Mouse (Mus musculus) lung, postnatal 0 days (tissue): ENCODE data around the gene Sbno2. TPM values are rescaled to one million over a fixed set of nuclear protein-coding genes. Genes with fewer than 3 reads are reported as not detected.
A peak's percentile ranks its signal among the peaks of the same experiment; 100 is the strongest.
"Not testable (repeated sequence)": the region's sequence is repeated elsewhere in the genome, so short reads cannot be mapped to it uniquely, and the experiment has no call there.

Experiments
- ATAC-seq: fragments of 200-750 bp; cut with Nextera tagmentation; 2 replicates; pipeline ENCODE4 v1.8.0; 2017; ENCODE audit warnings: moderate library complexity
- DNase-seq: peaks from one replicate; pipeline ENCODE4 v3.0.0-alpha.2; 2016; ENCODE audit warnings: low spot score
- H3K27ac ChIP-seq: fragments of 300-500 bp; sonication (generic); 2 replicates; pipeline ENCODE4 v1.5.1; 2014; ENCODE audit warnings: antibody characterized with exemption, mild to moderate bottlenecking, low read length, mixed read lengths
- H3K27me3 ChIP-seq: fragments of 300-500 bp; sonication (generic); replicated peaks from 2 replicates; pipeline ENCODE4 v1.6.1; 2014; ENCODE audit warnings: low read length, mixed read lengths; ENCODE audit not compliant: insufficient read depth
- H3K36me3 ChIP-seq: fragments of 300-500 bp; sonication (generic); 2 replicates; pipeline ENCODE4 v1.6.1; 2014; ENCODE audit warnings: low read length, mixed read lengths; ENCODE audit not compliant: insufficient read depth
- H3K4me1 ChIP-seq: fragments of 300-500 bp; sonication (generic); 2 replicates; pipeline ENCODE4 v1.6.1; 2014; ENCODE audit warnings: antibody characterized with exemption, low read depth, low read length, mixed read lengths; ENCODE audit not compliant: insufficient read depth
- H3K4me2 ChIP-seq: fragments of 300-500 bp; sonication (generic); replicated peaks from 2 replicates; pipeline ENCODE4 v1.6.1; 2014; ENCODE audit warnings: low read depth, mild to moderate bottlenecking, low read length, moderate library complexity, mixed read lengths
- H3K4me3 ChIP-seq: fragments of 300-500 bp; sonication (generic); 2 replicates; pipeline ENCODE4 v1.5.1; 2014; ENCODE audit warnings: low read depth, low read length
- H3K9ac ChIP-seq: fragments of 300-500 bp; sonication (generic); replicated peaks from 2 replicates; pipeline ENCODE4 v1.6.1; 2014; ENCODE audit warnings: low read depth, mild to moderate bottlenecking
- H3K9me3 ChIP-seq: fragments of 300-500 bp; sonication (generic); 2 replicates; pipeline ENCODE4 v1.6.1; 2016; ENCODE audit warnings: low read length, mixed read lengths
- CTCF ChIP-seq: IDR thresholded peaks from 2 replicates; pipeline ENCODE4 v1.5.1; 2016; ENCODE audit warnings: antibody characterized with exemption, mild to moderate bottlenecking
- EP300 ChIP-seq: IDR thresholded peaks from 2 replicates; pipeline ENCODE4 v1.6.1; 2016; ENCODE audit warnings: antibody characterized with exemption, mild to moderate bottlenecking, control low read depth
- WGBS: fragments of 180-500 bp; shearing (Covaris S2); extraction: QIAGEN DNeasy Blood & Tissue Kit; methylation state at CpG from one replicate; pipeline ENCODE4 v1.1.7; 2014; 5-methylcytosine and 5-hydroxymethylcytosine counted together
- polyA plus RNA-seq: library from polyadenylated mRNA; unstranded; fragments of >200 nt; fragmentation: Nextera tagmentation; extraction: Ambion mirVana; gene quantifications from 2 replicates; pipeline ENCODE4 v1.2.1, GENCODE M21; 2015

The Sbno2 gene
- polyA plus RNA-seq, 1 experiment from 2014 or later, result 17.5 TPM

DNA sequence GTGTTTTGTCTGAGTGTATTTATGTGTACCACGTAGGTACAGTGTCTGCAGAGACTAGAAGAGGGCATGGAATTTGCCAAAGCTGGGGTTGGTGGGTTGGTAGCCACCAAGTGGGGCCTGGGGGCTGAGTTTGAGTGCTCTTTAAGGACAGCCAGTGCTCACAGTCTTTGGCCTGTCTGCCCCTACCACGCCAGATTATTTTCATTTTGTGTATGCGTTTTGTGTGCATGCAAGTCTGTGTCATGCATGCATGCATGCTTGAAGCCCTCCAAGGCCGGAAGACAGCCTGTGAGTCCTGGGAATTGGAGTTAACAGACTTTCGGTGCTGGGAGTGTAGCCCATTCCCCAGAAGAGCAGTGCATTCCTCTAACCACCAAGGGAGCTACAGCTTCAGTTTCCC, 50.0 kb downstream of the Sbno2 start:
- Histone ChIP-seq H3K4me2 (peak overlapping the region; percentile 81), H3K27me3 (no peaks in the 10 kb centered on the region), H3K4me1 (peaks cover 25% of the 10 kb centered on the region), H3K9ac (0 out of 2 replicates have a peak overlapping the region, but pooled peaks have one; percentile 8), H3K4me3 (peak overlapping the region; percentile 85; the same call in 1 of the 2 replicates), H3K9me3 (no peaks in the 10 kb centered on the region), H3K36me3 (peaks cover 20% of the 10 kb centered on the region; the same call in 1 of the 2 replicates), H3K27ac (no peak overlapping the region)
- WGBS, result 70% methylated on average over 5 of the region's 5 CpGs
- DNase-seq, result no peak
- TF ChIP-seq EP300 (no peak), CTCF (peak; percentile 11; the same call in 1 of the 2 replicates)
- ATAC-seq, result no peak

DNA sequence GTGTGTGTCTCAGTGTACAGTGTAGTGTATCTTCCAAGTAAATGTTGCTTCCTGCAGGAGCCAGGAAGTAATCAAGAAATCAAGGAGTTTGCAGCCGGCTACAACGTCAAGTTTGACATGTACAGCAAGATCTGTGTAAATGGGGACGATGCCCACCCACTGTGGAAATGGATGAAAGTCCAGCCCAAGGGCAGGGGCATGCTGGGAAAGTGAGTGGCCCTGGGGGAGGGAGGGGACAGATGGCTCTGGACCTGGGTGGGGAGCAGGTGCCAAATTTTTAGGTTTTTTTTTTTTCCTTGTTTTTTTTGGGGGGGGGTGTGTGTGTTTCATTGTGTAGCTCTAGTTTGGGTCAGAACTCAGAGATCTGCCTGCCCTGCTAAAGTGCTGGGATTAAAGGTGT, 50.5 kb downstream of the Sbno2 start:
- H3K27ac ChIP-seq, DNase-seq, H3K27me3 ChIP-seq, H3K9me3 ChIP-seq, ATAC-seq: not testable (repeated sequence)
- 5% methylated on average over 2 of the region's 3 CpGs for WGBS
- peak overlapping the region; percentile 96; the same call in 1 of the 2 replicates for H3K9ac ChIP-seq
- peaks cover 18% of the 10 kb centered on the region; the same call in 1 of the 2 replicates for H3K36me3 ChIP-seq
- peak overlapping the region; percentile 81 for H3K4me2 ChIP-seq
- peak overlapping the region; percentile 85 for H3K4me3 ChIP-seq
- H3K4me1 ChIP-seq, result peaks cover 29% of the 10 kb centered on the region

DNA sequence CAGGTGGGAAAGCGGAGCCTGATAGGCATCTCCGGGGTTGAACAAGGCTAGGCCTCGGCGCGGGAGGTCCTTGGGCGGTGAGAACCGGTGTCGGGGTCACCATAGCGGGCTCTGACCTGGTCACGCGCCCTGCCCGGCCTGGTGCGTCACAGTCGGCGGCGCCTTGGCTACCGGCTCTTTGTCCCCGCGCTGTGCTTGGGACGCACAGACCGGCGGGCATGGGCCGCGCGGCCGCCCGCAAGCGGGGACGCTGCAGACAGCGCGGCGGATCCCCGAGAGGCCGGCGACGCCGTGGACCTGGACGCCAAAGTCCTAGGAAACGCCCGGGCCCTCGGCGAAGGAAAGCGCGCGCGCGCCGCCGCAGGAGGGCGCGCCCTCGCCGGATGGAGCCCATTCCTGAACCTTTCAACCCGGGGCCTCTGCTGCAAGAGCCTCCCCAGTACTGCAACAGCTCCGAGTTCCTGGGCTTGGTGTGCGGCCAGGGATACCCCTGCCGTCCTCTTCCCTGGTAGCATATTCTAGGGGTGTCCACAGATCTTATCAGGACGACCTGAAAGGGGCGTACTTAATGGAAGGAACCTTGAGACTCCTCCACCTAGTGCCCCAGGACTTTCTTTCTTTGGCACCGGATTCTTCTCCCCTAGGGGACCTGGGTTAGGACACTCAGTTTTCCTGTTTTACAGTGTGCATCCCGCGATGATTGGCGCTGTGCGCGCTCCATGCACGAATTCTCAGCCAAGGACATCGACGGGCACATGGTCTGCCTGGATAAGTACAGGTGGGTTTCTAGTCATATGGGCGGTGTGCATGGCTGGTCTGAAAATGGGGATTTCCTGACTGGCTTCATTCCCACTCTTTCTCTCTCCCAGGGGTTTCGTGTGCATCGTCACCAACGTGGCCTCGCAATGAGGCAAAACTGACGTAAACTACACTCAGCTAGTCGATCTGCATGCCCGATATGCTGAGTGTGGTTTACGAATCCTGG, 51.2 kb downstream of the Sbno2 start:
- Histone ChIP-seq H3K4me2 (peak overlapping the region; percentile 81), H3K9ac (peak overlapping the region; percentile 96), H3K27ac (peak overlapping the region; percentile 100), H3K9me3 (no peaks in the 10 kb centered on the region), H3K4me3 (peak overlapping the region; percentile 85), H3K27me3 (no peaks in the 10 kb centered on the region), H3K4me1 (peaks cover 29% of the 10 kb centered on the region), H3K36me3 (peaks cover 18% of the 10 kb centered on the region; the same call in 1 of the 2 replicates)
- peak; percentile 34 for ATAC-seq
- under 1% methylated on average over 54 of the region's 77 CpGs for WGBS
- TF ChIP-seq EP300 (no peak), CTCF (peak; percentile 58)
- peak; percentile 88 for DNase-seq

- Histone ChIP-seq H3K36me3 (peaks cover 18% of the 10 kb centered on the region; the same call in 1 of the 2 replicates), H3K9ac (peak overlapping the region; percentile 96), H3K27me3 (no peaks in the 10 kb centered on the region), H3K27ac (peak overlapping the region; percentile 100), H3K4me2 (peak overlapping the region; percentile 81), H3K9me3 (no peaks in the 10 kb centered on the region), H3K4me1 (peaks cover 29% of the 10 kb centered on the region), H3K4me3 (peak overlapping the region; percentile 85)
- peak; percentile 92 for ATAC-seq
- WGBS, result 0% methylated on average over 46 of the region's 47 CpGs
- DNase-seq, result peak; percentile 100
- TF ChIP-seq EP300, result no peak
- TF ChIP-seq CTCF, result no peak
Observed at GRCm38 (mm10) chr10:80053259-80053780, 52.1 kb downstream of the Sbno2 start.

DNA sequence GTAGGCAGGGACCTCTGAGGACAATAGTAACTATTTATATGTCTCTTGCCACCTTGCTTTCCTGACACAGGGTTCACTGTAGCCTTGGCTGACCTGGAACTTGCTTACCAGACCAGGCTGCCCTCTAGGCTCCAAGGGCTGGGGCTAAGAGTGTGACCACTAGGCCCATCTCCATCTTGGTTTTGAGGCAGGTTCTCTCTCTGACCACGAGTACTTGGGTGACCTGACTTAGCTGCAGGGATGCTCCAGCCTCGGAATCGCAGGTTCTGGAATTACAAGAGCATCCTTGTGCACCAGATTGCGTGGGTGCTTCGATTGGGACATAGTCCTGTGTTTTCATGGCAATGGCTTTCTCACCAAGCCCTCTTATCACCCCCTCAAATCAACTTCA, 53.0 kb downstream of the Sbno2 start:
- Histone ChIP-seq H3K4me2 (no peak overlapping the region), H3K4me3 (no peak overlapping the region), H3K9me3 (no peaks in the 10 kb centered on the region), H3K9ac (no peak overlapping the region), H3K4me1 (peaks cover 29% of the 10 kb centered on the region), H3K27me3 (no peaks in the 10 kb centered on the region), H3K27ac (peak overlapping the region; percentile 90), H3K36me3 (peaks cover 11% of the 10 kb centered on the region; the same call in 1 of the 2 replicates)
- ATAC-seq, result no peak
- no peak for DNase-seq
- no peak for TF ChIP-seq CTCF
- TF ChIP-seq EP300, result no peak
- 84% methylated on average over 5 of the region's 5 CpGs for WGBS
